Mouse (Mus musculus) T-helper 17 cell (primary cell): ENCODE results near the gene Ecm1.
"Not testable (repeated sequence)": the region's sequence is repeated elsewhere in the genome, so short reads cannot be mapped to it uniquely, and the experiment has no call there.

ENCODE experiments used
- in situ Hi-C, 2 experiments: fragments of 300-600 bp; cut with MboI, MseI; formaldehyde crosslinking; loops; 1 replicate in 1 of 2; 2 replicates in 1 of 2; pipeline ENCODE4 v1.15.1; 2025; ENCODE audit warnings: high pct_unique_total_duplicates in 2 of 2

The Ecm1 gene

GRCm38 (mm10) chr3:95692677-95693076 lies 46.7 kb downstream of the Ecm1 start:
- in situ Hi-C loops: no loop called here

GRCm38 (mm10) chr3:95690552-95690951 lies 48.8 kb downstream of the Ecm1 start:
- in situ Hi-C loops: not testable (repeated sequence)

- in situ Hi-C loops: no loop called here
Observed at GRCm38 (mm10) chr3:95689940-95690339, 49.4 kb downstream of the Ecm1 start.

- in situ Hi-C loops: no loop called here
Observed at GRCm38 (mm10) chr3:95689171-95689915, 50.0 kb downstream of the Ecm1 start.

- in situ Hi-C loops: no loop called here
Observed at GRCm38 (mm10) chr3:95687524-95688421, 51.6 kb downstream of the Ecm1 start, which contains the start of gene Adamtsl4. TSS of gene Adamtsl4 (minus strand) at chr3:95687917.

GRCm38 (mm10) chr3:95687168-95687523 lies 52.2 kb downstream of the Ecm1 start:
- in situ Hi-C loops: no loop called here

GRCm38 (mm10) chr3:95686492-95687167 lies 52.7 kb downstream of the Ecm1 start:
- in situ Hi-C loops: no loop called here

GRCm38 (mm10) chr3:95685701-95686100 lies 53.7 kb downstream of the Ecm1 start:
- in situ Hi-C loops: no loop called here

GRCm38 (mm10) chr3:95685301-95685700 lies 54.1 kb downstream of the Ecm1 start:
- in situ Hi-C loops: no loop called here

GRCm38 (mm10) chr3:95684846-95685245 lies 54.5 kb downstream of the Ecm1 start:
- in situ Hi-C loops: loop anchor here in 1 of 2 experiments (5.0 kb wide), 1 partner anchor 82 kb away; no protein-coding TSS in a partner anchor
